Mouse (Mus musculus) thymus, postnatal 0 days (tissue): ENCODE data around the gene Phc2. TPM values are rescaled to one million over a fixed set of nuclear protein-coding genes. Genes with fewer than 3 reads are reported as not detected.

Experiments
- polyA plus RNA-seq: library from polyadenylated mRNA; unstranded; fragments of >200 nt; fragmentation: Nextera tagmentation; extraction: Ambion mirVana; gene quantifications from 2 replicates; pipeline ENCODE4 v1.2.1, GENCODE M21; 2015

Phc2 gene
- polyA plus RNA-seq, 1 experiment from 2014 or later: 42.9 TPM

Other genes starting within 250 kb of the Phc2 start
- 3.1 and 3.6 TPM in 2 replicates for gene Zscan20, start 44.6 kb upstream of the Phc2 start, polyA plus RNA-seq
- gene Tlr12, start 36.1 kb upstream of the Phc2 start, polyA plus RNA-seq: 11.0 and 13.9 TPM in 2 replicates
- 0.04 and 0.12 TPM in 2 replicates for gene A3galt2, start 100.7 kb downstream of the Phc2 start, polyA plus RNA-seq
- gene Zfp362, start 151.3 kb downstream of the Phc2 start, polyA plus RNA-seq: 23.6 and 25.8 TPM in 2 replicates
- 0.84 and 1.0 TPM in 2 replicates for gene Trim62, start 228.9 kb downstream of the Phc2 start, polyA plus RNA-seq